Mouse (Mus musculus): ENCODE data around the gene Grk3. TPM values are rescaled to one million over a fixed set of nuclear protein-coding genes. Genes with fewer than 3 reads are reported as not detected.

Gene Grk3
- polyA plus RNA-seq (2016; fragmentation: Nextera tagmentation; extraction: Ambion mirVana) = 10.6 and 13.3 TPM in 2 replicates

GRCm38 (mm10) chr5:113015236-113016061 is at the start of gene Grk3:
Gene Grk3 (minus strand): TSS chr5:113015791.
- no peaks in the 10 kb centered on the region for H3K9me3 ChIP-seq
- 5% methylated on average over 30 of the region's 52 CpGs for WGBS

GRCm38 (mm10) chr5:113054308-113054707 is 38.7 kb upstream of the Grk3 start:
- H3K9me3 ChIP-seq = no peaks in the 10 kb centered on the region
- peaks cover 35% of the 10 kb centered on the region for H3K27me3 ChIP-seq (ENCODE audit: insufficient read depth, poor library complexity, severe bottlenecking)
- DNase-seq (ENCODE audit: low spot score) = peak; percentile 87
- no peak overlapping the region for H3K27ac ChIP-seq
- no peaks in the 10 kb centered on the region for H3K36me3 ChIP-seq
- 6% methylated on average over 16 of the region's 16 CpGs for WGBS
- H3K4me3 ChIP-seq = no peak overlapping the region
- H3K4me1 ChIP-seq = peaks cover 11% of the 10 kb centered on the region

More at GRCm38 (mm10) chr5:113015236-113016061, at the start of gene Grk3:
- peak within 1 kb of the TSS; percentile 74 for H3K4me3 ChIP-seq
- peak within 1 kb of the TSS; percentile 90 for H3K27ac ChIP-seq
- H3K36me3 ChIP-seq = peaks cover 4% of the 10 kb centered on the region; the same call in 1 of the 2 replicates
- 0 out of 2 replicates have a peak, but pooled peaks cover 3% of the 10 kb centered on the region for H3K27me3 ChIP-seq (ENCODE audit: insufficient read depth, poor library complexity, severe bottlenecking)
- peaks cover 49% of the 10 kb centered on the region for H3K4me1 ChIP-seq
- no peak for DNase-seq (ENCODE audit: low spot score)

DNA sequence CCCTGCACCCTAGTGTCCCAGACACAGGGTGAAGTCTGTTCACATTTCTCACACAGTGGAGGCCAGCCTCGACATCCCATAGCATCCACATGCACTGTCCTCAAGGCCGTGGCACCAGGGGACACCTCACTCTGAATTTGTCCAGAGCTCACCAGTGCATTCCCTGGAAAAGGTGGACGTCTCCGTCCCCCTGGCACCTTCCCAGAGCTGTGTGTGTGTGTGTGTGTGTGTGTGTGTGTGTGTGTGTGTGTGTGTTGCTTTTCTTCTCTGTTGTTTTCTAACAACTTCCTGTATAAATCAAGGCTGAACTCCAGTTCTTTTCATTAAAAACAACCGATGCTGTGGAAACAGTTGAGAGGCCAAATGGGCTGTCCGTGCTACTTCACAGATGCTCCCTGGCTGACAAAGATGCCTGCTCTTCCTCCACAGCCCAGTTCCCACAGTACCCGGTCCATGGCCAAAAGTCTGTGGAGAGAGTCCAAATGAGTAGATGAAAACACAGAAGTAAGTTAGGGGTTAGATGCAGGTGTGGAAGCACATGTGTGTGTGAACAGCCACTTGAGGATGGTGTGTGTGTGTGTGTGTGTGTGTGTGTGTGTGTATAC is 35.1 kb upstream of the Grk3 start:
- Histone ChIP-seq H3K27ac (no peak overlapping the region), H3K27me3 (ENCODE audit: insufficient read depth, poor library complexity, severe bottlenecking) (peaks cover 12% of the 10 kb centered on the region; the same call in 1 of the 2 replicates), H3K36me3 (no peaks in the 10 kb centered on the region), H3K4me3 (no peak overlapping the region), H3K9me3 (0 out of 2 replicates have a peak, but pooled peaks cover 3% of the 10 kb centered on the region), H3K4me1 (peaks cover 11% of the 10 kb centered on the region)
- 64% methylated on average over 7 of the region's 7 CpGs for WGBS
- DNase-seq (ENCODE audit: low spot score) = no peak

DNA sequence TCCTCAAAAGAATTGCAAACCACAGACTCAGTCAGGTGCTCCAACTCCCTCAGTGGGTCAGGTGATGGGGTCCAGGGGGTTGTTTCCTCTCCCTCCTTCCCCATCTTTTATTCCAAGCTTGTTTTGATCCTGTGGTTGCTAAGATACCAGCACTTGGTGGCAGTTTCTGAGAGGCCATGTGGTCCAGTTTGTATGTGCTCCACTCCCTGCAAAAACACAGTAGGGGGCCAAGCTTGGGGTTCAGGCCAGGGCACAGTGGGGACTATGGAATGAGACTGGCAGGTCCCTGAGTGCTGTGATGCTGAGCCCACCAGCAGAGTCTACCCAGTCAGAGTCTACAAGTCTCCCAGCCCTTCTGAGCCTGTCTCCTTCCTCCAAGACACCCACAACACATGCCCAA is 34.3 kb upstream of the Grk3 start:
- Histone ChIP-seq H3K27me3 (ENCODE audit: insufficient read depth, poor library complexity, severe bottlenecking) (peaks cover 12% of the 10 kb centered on the region; the same call in 1 of the 2 replicates), H3K4me1 (peaks cover 11% of the 10 kb centered on the region), H3K4me3 (no peak overlapping the region), H3K36me3 (no peaks in the 10 kb centered on the region), H3K9me3 (0 out of 2 replicates have a peak, but pooled peaks cover 3% of the 10 kb centered on the region), H3K27ac (no peak overlapping the region)
- DNase-seq (ENCODE audit: low spot score) = no peak

- H3K36me3 ChIP-seq = no peaks in the 10 kb centered on the region
- H3K4me3 ChIP-seq = no peak overlapping the region
- H3K27me3 ChIP-seq (ENCODE audit: insufficient read depth, poor library complexity, severe bottlenecking) = no peaks in the 10 kb centered on the region
- WGBS = 83% methylated on average over 10 of the region's 10 CpGs
- DNase-seq (ENCODE audit: low spot score) = no peak
- peaks cover 25% of the 10 kb centered on the region for H3K4me1 ChIP-seq
- 0 out of 2 replicates have a peak, but pooled peaks cover 3% of the 10 kb centered on the region for H3K9me3 ChIP-seq
- no peak overlapping the region for H3K27ac ChIP-seq
These were observed 30.1 kb upstream of the Grk3 start for GRCm38 (mm10) chr5:113045511-113046273.

- H3K27ac ChIP-seq = no peak overlapping the region
- H3K36me3 ChIP-seq = no peaks in the 10 kb centered on the region
- no peak overlapping the region for H3K4me3 ChIP-seq
- 86% methylated on average over 8 of the region's 8 CpGs for WGBS
- H3K4me1 ChIP-seq = peaks cover 26% of the 10 kb centered on the region
- peaks cover 6% of the 10 kb centered on the region; the same call in 1 of the 2 replicates for H3K9me3 ChIP-seq
- DNase-seq (ENCODE audit: low spot score) = no peak
- no peaks in the 10 kb centered on the region for H3K27me3 ChIP-seq (ENCODE audit: insufficient read depth, poor library complexity, severe bottlenecking)
These were observed 27.9 kb upstream of the Grk3 start for GRCm38 (mm10) chr5:113043531-113043930.

- peak overlapping the region; percentile 73; the same call in 1 of the 2 replicates for H3K27ac ChIP-seq
- no peaks in the 10 kb centered on the region for H3K27me3 ChIP-seq (ENCODE audit: insufficient read depth, poor library complexity, severe bottlenecking)
- DNase-seq (ENCODE audit: low spot score) = no peak
- peaks cover 26% of the 10 kb centered on the region for H3K4me1 ChIP-seq
- H3K4me3 ChIP-seq = no peak overlapping the region
- 8% methylated on average over 5 of the region's 5 CpGs for WGBS
- H3K9me3 ChIP-seq = peaks cover 3% of the 10 kb centered on the region; the same call in 1 of the 2 replicates
- H3K36me3 ChIP-seq = no peaks in the 10 kb centered on the region
These were observed 26.0 kb upstream of the Grk3 start for GRCm38 (mm10) chr5:113041567-113042071.

- DNase-seq (ENCODE audit: low spot score) = no peak
- Histone ChIP-seq H3K4me1 (peaks cover 31% of the 10 kb centered on the region), H3K4me3 (no peak overlapping the region), H3K9me3 (peaks cover 3% of the 10 kb centered on the region; the same call in 1 of the 2 replicates), H3K36me3 (no peaks in the 10 kb centered on the region), H3K27me3 (ENCODE audit: insufficient read depth, poor library complexity, severe bottlenecking) (no peaks in the 10 kb centered on the region), H3K27ac (peak overlapping the region; percentile 73)
- 43% methylated on average over 6 of the region's 6 CpGs for WGBS
These were observed 25.2 kb upstream of the Grk3 start for GRCm38 (mm10) chr5:113040776-113041175.

DNA sequence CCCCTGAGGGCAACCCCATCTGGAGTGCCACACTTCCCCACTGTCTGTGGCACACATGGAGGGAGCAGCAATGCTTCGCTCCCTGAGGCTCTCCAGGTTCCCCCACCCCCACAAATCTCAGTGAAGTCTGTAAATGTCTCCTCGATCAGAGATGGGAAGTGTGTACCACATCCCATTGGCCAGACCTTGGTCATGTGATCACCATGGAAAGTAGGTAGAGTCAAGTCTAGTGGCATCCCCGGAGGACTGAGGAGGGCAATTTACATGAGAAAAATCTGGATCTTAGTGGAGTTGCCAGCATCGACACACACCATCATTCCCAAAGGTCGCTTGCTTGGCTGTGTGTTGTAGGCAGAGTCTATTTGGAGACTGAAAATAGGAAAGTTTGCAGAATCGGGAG is 23.0 kb upstream of the Grk3 start:
- 89% methylated on average over 6 of the region's 6 CpGs for WGBS
- no peak for DNase-seq (ENCODE audit: low spot score)
- H3K27ac ChIP-seq = no peak overlapping the region
- peaks cover 3% of the 10 kb centered on the region; the same call in 1 of the 2 replicates for H3K9me3 ChIP-seq
- no peaks in the 10 kb centered on the region for H3K27me3 ChIP-seq (ENCODE audit: insufficient read depth, poor library complexity, severe bottlenecking)
- no peak overlapping the region for H3K4me3 ChIP-seq
- H3K4me1 ChIP-seq = peaks cover 39% of the 10 kb centered on the region
- no peaks in the 10 kb centered on the region for H3K36me3 ChIP-seq

GRCm38 (mm10) chr5:113035094-113036047 is 19.8 kb upstream of the Grk3 start:
- Histone ChIP-seq H3K27me3 (ENCODE audit: insufficient read depth, poor library complexity, severe bottlenecking) (0 out of 2 replicates have a peak, but pooled peaks cover 7% of the 10 kb centered on the region), H3K27ac (no peak overlapping the region), H3K4me1 (peaks cover 15% of the 10 kb centered on the region), H3K9me3 (peaks cover 3% of the 10 kb centered on the region; the same call in 1 of the 2 replicates), H3K4me3 (no peak overlapping the region), H3K36me3 (no peaks in the 10 kb centered on the region)
- no peak for DNase-seq (ENCODE audit: low spot score)
- 60% methylated on average over 10 of the region's 10 CpGs for WGBS

- peaks cover 12% of the 10 kb centered on the region for H3K4me1 ChIP-seq
- H3K36me3 ChIP-seq = no peaks in the 10 kb centered on the region
- 0 out of 2 replicates have a peak, but pooled peaks cover 7% of the 10 kb centered on the region for H3K27me3 ChIP-seq (ENCODE audit: insufficient read depth, poor library complexity, severe bottlenecking)
- DNase-seq (ENCODE audit: low spot score) = no peak
- H3K4me3 ChIP-seq = no peak overlapping the region
- H3K9me3 ChIP-seq = no peaks in the 10 kb centered on the region
- H3K27ac ChIP-seq = no peak overlapping the region
- whole genome bisulfite sequencing = 75% methylated on average over 15 of the region's 15 CpGs
These were observed 15.7 kb upstream of the Grk3 start for GRCm38 (mm10) chr5:113031201-113031754.
